ENCODE assay signal across 8 mouse cellular contexts in the genomic region with DNA sequence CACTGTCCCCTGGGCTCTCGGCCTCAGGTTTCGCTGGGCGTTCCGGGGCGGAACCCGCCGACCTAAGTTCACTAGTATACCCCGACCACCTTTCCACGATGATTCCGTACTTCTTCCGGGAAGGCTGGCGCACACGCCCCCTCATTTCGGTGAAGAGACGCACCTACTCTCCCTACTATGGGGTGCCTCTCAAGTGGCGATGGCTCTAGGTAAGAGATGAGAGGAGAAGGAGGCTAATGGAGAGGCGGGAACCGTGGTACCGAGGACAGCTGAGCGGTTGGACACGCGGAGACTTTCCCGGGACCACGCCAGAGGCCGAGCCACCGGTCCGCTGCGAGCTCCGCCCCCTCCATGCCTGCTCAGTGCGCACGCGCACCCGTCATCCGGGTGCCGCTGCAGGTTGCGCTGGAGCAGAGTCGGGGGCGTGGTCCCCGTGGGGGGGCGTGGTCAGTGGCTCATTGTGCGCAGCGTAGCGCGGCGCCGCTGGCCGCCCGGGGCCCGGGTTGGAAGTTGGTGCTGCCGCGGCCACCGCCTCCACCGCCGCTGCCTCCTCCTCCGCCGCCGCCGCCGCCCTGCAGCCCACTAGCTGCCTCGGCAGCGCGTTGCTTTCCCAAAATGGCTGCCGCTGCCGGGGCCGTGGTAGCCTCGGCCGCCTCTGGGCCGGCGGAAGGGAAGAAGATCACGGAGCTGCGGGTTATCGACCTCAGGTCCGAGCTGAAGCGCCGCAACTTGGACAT. TPM values are rescaled to one million over a fixed set of nuclear protein-coding genes. Genes with fewer than 3 reads are reported as not detected.
DNase-seq lines count a peak whose midpoint lies in the region; ATAC-seq and TF ChIP-seq lines count a peak whose summit lies in the region.

Gene Sltm (plus strand): TSS at position 450 of the 737 bp plus-strand sequence.

- CTCF ChIA-PET in Patski (lab: Charles Lee): no interaction called here

- H3K9me3 ChIP-seq in hindbrain, embryonic 14.5 days (ENCODE audit: control insufficient read depth, low read length): no peaks in the 10 kb centered on the region

- no peaks in the 10 kb centered on the region for H3K27me3 ChIP-seq in Patski
- no peaks in the 10 kb centered on the region for H3K27me3 ChIP-seq in hindbrain, embryonic 14.5 days (ENCODE audit: control insufficient read depth, insufficient read depth, low read length)

- H3K36me3 ChIP-seq in hindbrain, embryonic 14.5 days (replicated peaks; ENCODE audit: control insufficient read depth, insufficient read depth): no peaks in the 10 kb centered on the region

- H3K4me1 ChIP-seq in hindbrain, embryonic 14.5 days (replicated peaks; ENCODE audit: control insufficient read depth, insufficient read depth, low read length): peaks cover 22% of the 10 kb centered on the region

- in situ Hi-C loops in Patski (cut with MboI; ENCODE audit: low pct_unique_long_range_greater_than_20kb): no loop called here

- H3K4me2 ChIP-seq in hindbrain, embryonic 14.5 days (replicated peaks): peak within 1 kb of the TSS; percentile 83

- H3K27ac ChIP-seq in hindbrain, embryonic 14.5 days: peak within 1 kb of the TSS; percentile 96

- H3K4me3 ChIP-seq in hindbrain, embryonic 14.5 days (replicated peaks; ENCODE audit: low read length): peak within 1 kb of the TSS; percentile 68

- POLR2A ChIA-PET in Patski (lab: Charles Lee): interaction anchor here (1.2 kb wide), 1 partner anchor 40 kb away, joined by 3 read pairs; no protein-coding TSS in a partner anchor

- TF ChIP-seq CTCF in Patski (IDR thresholded peaks at IDR 0.05): no peak

- ATAC-seq in Patski: peak; percentile 87
- ATAC-seq in hindbrain, embryonic 14.5 days (ENCODE audit: low FRiP score): peak; percentile 98

- WGBS in hindbrain, embryonic 14.5 days: under 1% methylated on average over 72 of the region's 75 CpGs

- peak within 1 kb of the TSS; percentile 86 for H3K9ac ChIP-seq in hindbrain, embryonic 14.5 days

- DNase-seq in Patski (ENCODE audit: low read depth, low spot score): peak; percentile 81
- peak; percentile 100 for DNase-seq in cerebellum, postnatal 14 days
- DNase-seq in frontal cortex, postnatal 25 days (ENCODE audit: low spot score in 2 of 2): peak; percentile 97 to 98
- DNase-seq in hindbrain, embryonic 14.5 days (ENCODE audit: low spot score): peak; percentile 99
- peak; percentile 98 to 99 for DNase-seq in layer of hippocampus, postnatal 36 days
- DNase-seq in lung, postnatal 36 days: peak; percentile 100
- DNase-seq in retina, postnatal 1 day: peak; percentile 97
- DNase-seq in urinary bladder, adult 18-20 months (ENCODE audit: low spot score in 2 of 2): peak; percentile 99

RNA-seq across cellular contexts. Expression of gene Sltm, which starts in this region (rescaled TPM):
- 54.6 TPM for polyA plus RNA-seq in Patski (2021)
- 50.8 and 58.1 TPM in 2 replicates for polyA plus RNA-seq in hindbrain, embryonic 14.5 days (2014; fragmentation: Nextera tagmentation; extraction: Ambion mirVana)
- 10 to 100 TPM; 52.0 to 57.4 TPM for total RNA-seq in layer of hippocampus, postnatal 36 days (2021)

Comparison
In these comparisons a context has a peak if more than half of its experiments do, and no peak if none do; other contexts are left out.
1. Peak in every context shown above with its lines: DNase-seq, ATAC-seq, H3K4me3 ChIP-seq and H3K27ac ChIP-seq.